Mouse (Mus musculus) hindbrain, embryonic 14.5 days (tissue): ENCODE measurements at regions not wholly inside any gene's neighbourhood (a gene's known extent, or its start where the extent isn't known, plus 50 kb on each side); places are given as distances from the start of the nearest gene placed in this dataset.
"Not testable (repeated sequence)": the region's sequence is repeated elsewhere in the genome, so short reads cannot be mapped to it uniquely, and the experiment has no call there.

Experiments used
- ATAC-seq: fragments of 200-750 bp; cut with Nextera tagmentation; 2 replicates; pipeline ENCODE4 v1.8.0; 2017; ENCODE audit warnings: moderate number of reproducible peaks, mild to moderate bottlenecking, moderate TSS enrichment, moderate library complexity; ENCODE audit not compliant: low FRiP score
- DNase-seq: peaks from one replicate; pipeline ENCODE4 v3.0.0-alpha.2; 2015; ENCODE audit warnings: low spot score
- H3K27ac ChIP-seq: fragments of 300-500 bp; sonication (generic); 2 replicates; pipeline ENCODE4 v1.5.1; 2014; ENCODE audit warnings: mild to moderate bottlenecking, moderate library complexity
- H3K27me3 ChIP-seq: fragments of 300-500 bp; sonication (generic); 2 replicates; pipeline ENCODE4 v1.6.1; 2014; ENCODE audit warnings: mild to moderate bottlenecking, low read length, mixed read lengths; ENCODE audit not compliant: control insufficient read depth, insufficient read depth
- H3K36me3 ChIP-seq: fragments of 300-500 bp; sonication (generic); replicated peaks from 2 replicates; pipeline ENCODE4 v1.6.1; 2014; ENCODE audit not compliant: control insufficient read depth, insufficient read depth
- H3K4me1 ChIP-seq: fragments of 300-500 bp; sonication (generic); replicated peaks from 2 replicates; pipeline ENCODE4 v1.6.1; 2014; ENCODE audit warnings: antibody characterized with exemption, low read length, mixed read lengths; ENCODE audit not compliant: control insufficient read depth, insufficient read depth
- H3K4me2 ChIP-seq: fragments of 300-500 bp; sonication (generic); replicated peaks from 2 replicates; pipeline ENCODE4 v1.6.1; 2014; ENCODE audit warnings: mild to moderate bottlenecking, moderate library complexity
- H3K4me3 ChIP-seq: fragments of 300-500 bp; sonication (generic); replicated peaks from 2 replicates; pipeline ENCODE4 v1.5.1; 2014; ENCODE audit warnings: mild to moderate bottlenecking, low read length
- H3K9ac ChIP-seq: fragments of 300-500 bp; sonication (generic); 2 replicates; pipeline ENCODE4 v1.6.1; 2014
- H3K9me3 ChIP-seq: fragments of 300-500 bp; sonication (generic); 2 replicates; pipeline ENCODE4 v1.6.1; 2016; ENCODE audit warnings: low read length; ENCODE audit not compliant: control insufficient read depth
- WGBS: fragments of 180-500 bp; shearing (Covaris S2); extraction: QIAGEN DNeasy Blood & Tissue Kit; methylation state at CpG from one replicate; pipeline ENCODE4 v1.1.7; 2014; 5-methylcytosine and 5-hydroxymethylcytosine counted together

DNA sequence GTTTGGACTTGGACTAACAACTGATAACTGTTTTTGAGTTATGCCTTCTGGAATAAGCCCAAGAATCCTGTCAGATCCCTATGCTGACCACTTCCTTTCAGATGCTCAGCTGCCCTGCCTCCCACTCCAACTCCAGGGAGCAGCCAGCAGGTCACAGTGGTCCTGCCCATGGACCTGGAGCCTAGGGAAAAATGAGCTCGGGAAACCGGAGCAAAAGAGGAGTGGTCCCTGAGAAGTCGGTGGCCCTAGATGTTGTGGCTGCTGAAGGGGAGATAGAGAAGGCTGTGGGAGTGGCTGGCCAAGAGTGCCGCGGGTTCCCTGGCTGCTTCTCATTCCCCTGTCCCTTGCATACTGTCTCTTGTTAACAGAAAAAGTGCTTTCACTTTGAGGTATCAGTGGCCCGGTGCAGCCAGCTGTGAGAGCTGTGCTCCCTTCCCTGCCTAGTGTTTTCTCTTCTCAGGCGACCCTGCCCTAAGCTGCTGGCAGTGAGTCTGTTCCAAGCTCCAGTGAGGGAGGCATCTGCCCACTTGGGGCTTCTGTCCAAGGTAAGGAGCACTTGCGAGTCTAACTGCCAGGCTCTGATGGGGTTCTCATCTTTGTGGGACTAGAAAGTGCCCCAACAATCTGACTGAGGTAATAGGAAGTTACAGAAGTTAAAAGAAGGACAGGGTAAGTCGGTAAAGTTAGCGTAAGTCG is 357.2 kb downstream of the Plekhb2 start:
- no peak overlapping the region for H3K27ac ChIP-seq
- no peaks in the 10 kb centered on the region for H3K27me3 ChIP-seq
- H3K4me1 ChIP-seq: no peaks in the 10 kb centered on the region
- no peak overlapping the region for H3K9ac ChIP-seq
- H3K4me2 ChIP-seq: no peak overlapping the region
- H3K9me3 ChIP-seq: no peaks in the 10 kb centered on the region
- ATAC-seq: no peak
- no peak for DNase-seq
- WGBS: 87% methylated on average over 11 of the region's 11 CpGs
- H3K4me3 ChIP-seq: no peak overlapping the region
- no peaks in the 10 kb centered on the region for H3K36me3 ChIP-seq

DNA sequence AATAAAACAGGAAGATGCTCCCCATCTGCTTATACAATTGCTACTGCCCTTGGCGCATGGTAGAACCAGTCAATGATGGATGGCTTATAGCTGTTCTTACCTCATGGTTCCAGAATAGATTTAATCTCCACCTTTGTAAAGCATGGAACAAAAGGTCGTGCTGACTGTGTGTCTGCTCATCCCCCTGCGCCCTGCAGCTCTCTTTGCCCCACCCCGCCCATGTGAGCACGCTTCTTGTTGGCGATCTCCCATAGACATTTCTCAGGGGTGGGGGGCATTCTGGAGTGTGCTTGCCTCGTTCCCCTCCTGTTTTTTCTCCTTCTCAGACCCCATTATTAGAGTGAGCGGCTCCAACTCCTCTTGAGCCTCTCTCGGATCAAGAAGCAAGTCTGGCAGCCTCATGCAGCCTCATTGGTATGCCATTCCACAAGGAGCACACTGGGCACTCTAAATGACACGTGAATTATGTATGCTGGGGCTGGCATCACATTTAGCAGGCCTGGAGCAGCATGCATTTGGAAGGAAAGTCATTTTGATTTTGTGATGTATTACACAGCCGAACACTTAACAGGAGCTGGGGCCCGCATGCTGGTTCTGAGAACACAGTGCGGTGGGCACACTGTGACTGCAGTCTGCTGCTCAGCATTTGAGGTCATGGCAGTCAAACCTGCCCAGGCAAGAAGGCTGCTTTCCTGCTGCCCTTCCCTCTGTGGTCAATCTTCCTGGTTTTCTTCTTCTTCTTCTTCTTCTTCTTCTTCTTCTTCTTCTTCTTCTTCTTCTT is 362.5 kb downstream of the Plekhb2 start:
- Histone ChIP-seq H3K36me3 (no peaks in the 10 kb centered on the region), H3K4me1 (peaks cover 4% of the 10 kb centered on the region; the same call in 1 of the 2 replicates), H3K4me3 (no peak overlapping the region), H3K27ac (0 out of 2 replicates have a peak overlapping the region, but pooled peaks have one; percentile 38), H3K9ac (no peak overlapping the region), H3K27me3 (no peaks in the 10 kb centered on the region), H3K9me3 (no peaks in the 10 kb centered on the region), H3K4me2 (no peak overlapping the region)
- peak; percentile 40 for DNase-seq
- ATAC-seq: peak; percentile 84; the same call in 1 of the 2 replicates
- WGBS: 60% methylated on average over 13 of the region's 13 CpGs

DNA sequence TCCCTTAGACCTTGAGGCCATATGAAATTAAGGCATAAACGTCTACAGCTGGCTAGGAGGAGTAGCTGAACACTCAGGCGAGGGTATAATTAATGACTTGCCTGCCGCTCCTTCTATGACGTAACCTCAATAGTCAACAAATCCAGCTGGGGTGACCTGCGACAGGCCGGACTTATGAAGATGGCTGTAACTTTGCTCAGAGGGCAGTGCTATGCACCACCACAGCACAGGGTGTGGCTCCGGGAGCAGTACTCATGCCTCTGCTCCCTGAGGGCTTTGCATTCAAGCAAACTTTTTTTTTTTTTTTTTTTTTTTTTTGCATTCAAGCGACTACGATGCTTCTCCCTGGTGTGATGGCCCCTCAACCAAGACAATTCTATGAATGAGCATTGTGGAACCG is 364.1 kb downstream of the Plekhb2 start:
- Histone ChIP-seq H3K4me2 (no peak overlapping the region), H3K9me3 (no peaks in the 10 kb centered on the region), H3K27ac (no peak overlapping the region), H3K4me3 (no peak overlapping the region), H3K36me3 (no peaks in the 10 kb centered on the region), H3K9ac (no peak overlapping the region), H3K27me3 (no peaks in the 10 kb centered on the region), H3K4me1 (peaks cover 4% of the 10 kb centered on the region; the same call in 1 of the 2 replicates)
- DNase-seq (no peak), ATAC-seq (no peak)
- WGBS: 75% methylated on average over 10 of the region's 10 CpGs

DNA sequence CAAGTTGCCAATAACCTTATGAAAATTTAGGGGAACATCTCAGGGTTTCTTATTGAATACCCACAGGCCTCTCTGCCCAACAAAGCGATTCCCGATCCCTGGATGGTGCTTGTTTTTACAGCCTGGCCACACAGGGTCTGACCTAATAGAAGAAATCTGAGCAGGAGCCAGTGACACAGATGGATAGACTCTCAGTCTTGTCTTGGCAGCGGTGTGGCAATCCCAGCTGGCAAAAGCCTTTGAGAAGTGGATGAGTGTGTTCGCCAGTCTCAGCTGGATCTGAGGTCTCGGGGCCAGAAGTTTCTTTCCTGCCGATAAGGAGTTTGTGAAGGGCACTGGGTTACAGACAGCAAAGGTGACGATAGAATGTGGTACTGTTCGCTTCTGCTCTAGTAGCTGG is 366.6 kb downstream of the Plekhb2 start:
- Histone ChIP-seq H3K36me3 (no peaks in the 10 kb centered on the region), H3K27ac (no peak overlapping the region), H3K9ac (no peak overlapping the region), H3K27me3 (no peaks in the 10 kb centered on the region), H3K9me3 (no peaks in the 10 kb centered on the region), H3K4me1 (peaks cover 4% of the 10 kb centered on the region; the same call in 1 of the 2 replicates), H3K4me2 (no peak overlapping the region), H3K4me3 (no peak overlapping the region)
- WGBS: 86% methylated on average over 8 of the region's 8 CpGs
- ATAC-seq (no peak), DNase-seq (no peak)

DNA sequence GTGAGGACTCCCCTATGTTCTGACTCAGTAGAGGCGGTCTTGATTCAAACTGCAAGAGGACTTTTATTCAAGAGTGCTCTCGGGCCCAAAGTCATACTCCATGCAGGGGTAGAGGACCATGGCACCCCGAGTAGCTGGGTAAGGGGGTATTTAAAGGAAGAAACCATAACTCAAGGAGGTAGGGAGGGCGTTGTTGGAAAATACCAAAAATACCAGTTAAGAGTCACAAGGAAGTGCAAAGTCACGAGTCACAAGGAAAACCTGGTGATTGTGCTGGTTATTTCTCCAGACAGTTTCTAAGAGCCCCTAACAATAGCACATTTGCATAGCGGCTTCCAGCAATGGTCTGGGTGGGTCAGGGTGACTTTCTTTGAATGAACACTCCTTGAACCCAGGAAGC is 370.4 kb downstream of the Plekhb2 start:
- not testable (repeated sequence) for H3K4me1 ChIP-seq, H3K4me3 ChIP-seq, H3K27me3 ChIP-seq, H3K27ac ChIP-seq, H3K36me3 ChIP-seq, H3K4me2 ChIP-seq, ATAC-seq, H3K9me3 ChIP-seq, H3K9ac ChIP-seq, DNase-seq
- 84% methylated on average over 6 of the region's 6 CpGs for WGBS

DNA sequence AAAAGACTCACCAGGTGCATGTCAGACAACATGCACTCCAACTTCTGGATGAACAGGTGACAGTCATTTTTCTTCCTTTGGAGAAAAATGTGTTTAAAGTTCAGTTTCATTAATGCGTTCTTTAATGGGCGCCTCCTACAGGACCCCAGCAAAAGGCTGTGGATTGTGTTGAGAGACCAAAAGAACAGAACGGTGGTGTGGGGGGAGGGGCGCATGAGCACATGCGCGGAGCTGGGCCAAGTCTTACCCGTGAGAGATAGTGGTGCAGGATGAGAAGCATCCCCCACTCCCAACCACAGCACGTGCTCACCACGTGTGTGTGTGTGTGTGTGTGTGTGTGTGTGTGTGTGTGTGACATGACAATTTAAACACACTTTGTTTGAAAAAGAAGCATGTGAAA is 371.0 kb downstream of the Plekhb2 start:
- Histone ChIP-seq H3K9me3 (no peaks in the 10 kb centered on the region), H3K27ac (no peak overlapping the region), H3K4me2 (no peak overlapping the region), H3K36me3 (no peaks in the 10 kb centered on the region), H3K4me3 (no peak overlapping the region), H3K27me3 (no peaks in the 10 kb centered on the region), H3K4me1 (no peaks in the 10 kb centered on the region), H3K9ac (no peak overlapping the region)
- WGBS: 79% methylated on average over 9 of the region's 9 CpGs
- DNase-seq: no peak
- no peak for ATAC-seq

DNA sequence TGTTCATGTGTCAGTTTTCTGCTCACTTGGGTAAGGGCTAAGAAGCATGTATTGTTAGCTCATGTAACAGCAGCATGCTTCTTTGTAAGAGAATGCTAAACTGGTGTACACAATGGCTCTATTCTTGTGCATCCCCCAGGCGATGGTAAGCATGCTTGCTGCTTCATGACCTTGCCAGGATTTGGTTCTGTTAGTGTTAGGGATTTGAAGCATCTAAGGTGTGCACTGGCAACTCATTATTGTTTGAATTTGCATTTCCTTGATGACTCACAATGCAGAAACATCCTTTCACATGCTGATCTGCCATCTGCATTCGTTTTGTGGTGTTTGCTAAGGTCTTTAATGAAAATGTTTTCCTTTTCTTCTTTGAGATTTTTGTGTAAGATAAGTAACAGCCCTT is 382.8 kb downstream of the Plekhb2 start:
- no peak overlapping the region for H3K4me2 ChIP-seq
- H3K27me3 ChIP-seq: no peaks in the 10 kb centered on the region
- H3K4me1 ChIP-seq: no peaks in the 10 kb centered on the region
- no peaks in the 10 kb centered on the region for H3K9me3 ChIP-seq
- WGBS: 20% methylated on average over 2 of the region's 2 CpGs
- H3K36me3 ChIP-seq: no peaks in the 10 kb centered on the region
- no peak overlapping the region for H3K27ac ChIP-seq
- H3K9ac ChIP-seq: no peak overlapping the region
- DNase-seq: no peak
- no peak overlapping the region for H3K4me3 ChIP-seq
- no peak for ATAC-seq

DNA sequence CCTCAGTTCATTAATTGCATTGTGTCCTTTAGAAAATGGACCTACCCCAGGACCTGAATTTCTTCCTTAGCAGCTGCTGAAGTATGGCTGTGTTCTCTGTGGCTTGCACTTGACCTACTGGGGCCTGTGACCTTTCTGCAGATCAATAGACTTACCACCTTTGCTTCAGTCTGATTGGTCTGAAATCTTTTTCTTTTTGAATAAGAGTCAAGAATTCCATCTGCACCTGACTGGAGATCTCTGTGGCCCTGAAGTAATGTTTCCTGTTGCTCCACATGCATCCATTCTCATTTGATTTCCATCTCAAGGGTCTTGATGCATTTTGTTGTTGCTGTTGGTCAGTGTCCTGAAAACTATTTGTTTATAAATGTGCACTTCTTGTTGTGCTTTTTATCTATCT is 388.4 kb downstream of the Plekhb2 start:
- no peak overlapping the region for H3K9ac ChIP-seq
- ATAC-seq: no peak
- no peak overlapping the region for H3K4me3 ChIP-seq
- H3K27ac ChIP-seq: no peak overlapping the region
- no peaks in the 10 kb centered on the region for H3K27me3 ChIP-seq
- H3K4me1 ChIP-seq: 0 out of 2 replicates have a peak, but pooled peaks cover 7% of the 10 kb centered on the region
- no peaks in the 10 kb centered on the region for H3K36me3 ChIP-seq
- DNase-seq: no peak
- no peaks in the 10 kb centered on the region for H3K9me3 ChIP-seq
- H3K4me2 ChIP-seq: no peak overlapping the region

DNA sequence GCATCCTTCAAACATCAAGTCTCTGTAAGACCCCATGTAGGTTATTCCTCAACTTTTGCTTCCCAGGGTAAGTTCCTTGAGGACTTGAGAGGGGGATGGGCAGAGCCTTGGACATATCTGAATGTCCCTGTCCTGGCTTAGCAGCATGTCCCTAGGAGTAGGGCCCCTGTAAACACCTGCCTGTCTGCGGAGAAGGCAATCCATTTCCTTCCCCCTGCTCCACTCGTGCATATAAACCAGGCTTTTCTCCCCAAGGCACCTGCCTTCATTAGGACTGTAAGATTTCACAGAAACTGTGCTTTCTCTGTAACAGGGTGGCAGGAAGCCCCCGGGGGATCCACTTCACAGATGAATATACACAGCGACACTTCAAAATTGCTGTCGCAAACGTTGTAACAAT is 393.1 kb downstream of the Plekhb2 start:
- Histone ChIP-seq H3K4me3 (0 out of 2 replicates have a peak overlapping the region, but pooled peaks have one; percentile 4), H3K36me3 (no peaks in the 10 kb centered on the region), H3K27ac (peak overlapping the region; percentile 27), H3K9ac (no peak overlapping the region), H3K27me3 (no peaks in the 10 kb centered on the region), H3K9me3 (no peaks in the 10 kb centered on the region), H3K4me2 (peak overlapping the region; percentile 40), H3K4me1 (peaks cover 11% of the 10 kb centered on the region; the same call in 1 of the 2 replicates)
- WGBS: 38% methylated on average over 6 of the region's 6 CpGs
- ATAC-seq (0 out of 2 replicates have a peak, but pooled peaks have one; percentile 37), DNase-seq (no peak)
